Mouse (Mus musculus) testis, adult 2 months (tissue): ENCODE data around the gene Klhl5. TPM values are rescaled to one million over a fixed set of nuclear protein-coding genes. Genes with fewer than 3 reads are reported as not detected.
"Not testable (repeated sequence)": the region's sequence is repeated elsewhere in the genome, so short reads cannot be mapped to it uniquely, and the experiment has no call there.

Experiments
- H3K27ac ChIP-seq: fragments of 200-500 bp; 2 replicates; pipeline ENCODE4 v1.5.1; 2012; ENCODE audit warnings: low read depth, low read length; ENCODE audit not compliant: control insufficient read depth, insufficient read depth
- H3K27me3 ChIP-seq: fragments of 200-500 bp; 2 replicates; pipeline ENCODE4 v1.6.1; 2012; ENCODE audit warnings: mild to moderate bottlenecking, low read length, moderate library complexity; ENCODE audit not compliant: control insufficient read depth, insufficient read depth
- H3K36me3 ChIP-seq: fragments of 200-500 bp; 2 replicates; pipeline ENCODE4 v1.6.1; 2012; ENCODE audit warnings: mild to moderate bottlenecking, low read length; ENCODE audit not compliant: control insufficient read depth, insufficient read depth
- H3K4me1 ChIP-seq: fragments of 200-500 bp; 2 replicates; pipeline ENCODE4 v1.6.1; 2012; ENCODE audit warnings: low read length; ENCODE audit not compliant: control insufficient read depth, insufficient read depth
- H3K4me3 ChIP-seq: fragments of 200-500 bp; 2 replicates; pipeline ENCODE4 v1.5.1; 2012; ENCODE audit warnings: low read depth, mild to moderate bottlenecking, low read length, moderate library complexity, mixed read lengths; ENCODE audit not compliant: control insufficient read depth
- CTCF ChIP-seq: fragments of 200-500 bp; IDR thresholded peaks from 2 replicates; pipeline ENCODE4 v1.5.1; 2012; ENCODE audit warnings: low read depth, mild to moderate bottlenecking, inconsistent platforms, low read length, moderate library complexity; ENCODE audit not compliant: control insufficient read depth, insufficient read depth, insufficient replicate concordance
- POLR2A ChIP-seq: fragments of 200-500 bp; IDR thresholded peaks from 2 replicates; pipeline ENCODE4 v1.6.1; 2012; ENCODE audit warnings: low read depth, mild to moderate bottlenecking, inconsistent platforms, low read length, moderate library complexity; ENCODE audit not compliant: control insufficient read depth
- polyA plus RNA-seq: library from polyadenylated mRNA; depleted of rRNA; stranded (reverse); fragments of >200 nt; gene quantifications from 2 replicates; pipeline ENCODE4 v1.2.3, GENCODE M21; 2012

Klhl5 gene
- polyA plus RNA-seq, 1 experiment: 13.2 TPM

- Histone ChIP-seq H3K36me3 (no peaks in the 10 kb centered on the region), H3K27ac (no peak overlapping the region), H3K4me3 (no peak overlapping the region), H3K27me3 (no peaks in the 10 kb centered on the region), H3K4me1 (no peaks in the 10 kb centered on the region)
- TF ChIP-seq POLR2A (no peak), CTCF (no peak)
Measured at GRCm38 (mm10) chr5:65097457-65097856, 9.9 kb upstream of the Klhl5 start.

GRCm38 (mm10) chr5:65100002-65100401 lies 7.3 kb upstream of the Klhl5 start:
- TF ChIP-seq CTCF: no peak
- TF ChIP-seq POLR2A: no peak

GRCm38 (mm10) chr5:65101209-65101608 lies 6.1 kb upstream of the Klhl5 start:
- Histone ChIP-seq H3K27ac (no peak overlapping the region), H3K4me3 (no peak overlapping the region), H3K36me3 (no peaks in the 10 kb centered on the region), H3K27me3 (no peaks in the 10 kb centered on the region), H3K4me1 (no peaks in the 10 kb centered on the region)
- TF ChIP-seq CTCF: no peak
- no peak for TF ChIP-seq POLR2A

More at GRCm38 (mm10) chr5:65100002-65100401, 7.3 kb upstream of the Klhl5 start:
- H3K4me3 ChIP-seq: no peak overlapping the region
- no peaks in the 10 kb centered on the region for H3K36me3 ChIP-seq
- no peaks in the 10 kb centered on the region for H3K27me3 ChIP-seq
- H3K27ac ChIP-seq: no peak overlapping the region
- H3K4me1 ChIP-seq: no peaks in the 10 kb centered on the region

GRCm38 (mm10) chr5:65101621-65102020 lies 5.7 kb upstream of the Klhl5 start:
- TF ChIP-seq POLR2A: no peak
- TF ChIP-seq CTCF: no peak
- H3K27ac ChIP-seq: no peak overlapping the region
- no peaks in the 10 kb centered on the region for H3K36me3 ChIP-seq
- H3K27me3 ChIP-seq: no peaks in the 10 kb centered on the region
- no peak overlapping the region for H3K4me3 ChIP-seq
- H3K4me1 ChIP-seq: no peaks in the 10 kb centered on the region

- no peak overlapping the region for H3K4me3 ChIP-seq
- no peak overlapping the region for H3K27ac ChIP-seq
- no peaks in the 10 kb centered on the region for H3K27me3 ChIP-seq
- TF ChIP-seq POLR2A: no peak
- TF ChIP-seq CTCF: no peak
- H3K4me1 ChIP-seq: no peaks in the 10 kb centered on the region
- H3K36me3 ChIP-seq: no peaks in the 10 kb centered on the region
Measured at GRCm38 (mm10) chr5:65102026-65102640, 5.2 kb upstream of the Klhl5 start.

GRCm38 (mm10) chr5:65102641-65103042 lies 4.7 kb upstream of the Klhl5 start:
- Histone ChIP-seq H3K4me1 (no peaks in the 10 kb centered on the region), H3K27me3 (no peaks in the 10 kb centered on the region), H3K36me3 (no peaks in the 10 kb centered on the region), H3K27ac (no peak overlapping the region), H3K4me3 (no peak overlapping the region)
- TF ChIP-seq POLR2A: no peak
- no peak for TF ChIP-seq CTCF

GRCm38 (mm10) chr5:65107773-65108432 lies 564 bp downstream of the Klhl5 start:
- H3K4me3 ChIP-seq: peak overlapping the region; percentile 91
- TF ChIP-seq CTCF (no peak), POLR2A (no peak)
- no peak overlapping the region; the same call in 1 of the 2 replicates for H3K27ac ChIP-seq
- H3K27me3 ChIP-seq: no peaks in the 10 kb centered on the region
- no peaks in the 10 kb centered on the region for H3K4me1 ChIP-seq
- H3K36me3 ChIP-seq: no peaks in the 10 kb centered on the region

- H3K36me3 ChIP-seq, H3K27ac ChIP-seq, H3K4me1 ChIP-seq, H3K4me3 ChIP-seq, H3K27me3 ChIP-seq: not testable (repeated sequence)
Measured at GRCm38 (mm10) chr5:65112225-65112624, 4.9 kb downstream of the Klhl5 start.
